Mouse (Mus musculus) C2C12 (cell line): ENCODE measurements around the gene Lrrn2.

Source experiments
- CEBPB ChIP-seq: IDR thresholded peaks from one replicate; pipeline ENCODE4 v1.6.1; 2011; ENCODE audit warnings: low read depth, mild to moderate bottlenecking, control low read depth, moderate library complexity
- CTCF ChIP-seq: IDR thresholded peaks from one replicate; pipeline ENCODE4 v1.5.1; 2011; ENCODE audit not compliant: control insufficient read depth, insufficient read depth, insufficient read length
- FOSL1 ChIP-seq: IDR thresholded peaks from one replicate; pipeline ENCODE4 v1.8.0; 2011; ENCODE audit warnings: mild to moderate bottlenecking, low read length; ENCODE audit not compliant: poor library complexity, insufficient read depth, severe bottlenecking
- MAX ChIP-seq: IDR thresholded peaks from one replicate; pipeline ENCODE4 v1.6.1; 2011; ENCODE audit warnings: mild to moderate bottlenecking, control low read depth
- MYOD1 ChIP-seq: IDR thresholded peaks from one replicate; pipeline ENCODE4 v1.6.1; 2011; ENCODE audit warnings: low read depth; ENCODE audit not compliant: control insufficient read depth, insufficient read length
- MYOG ChIP-seq: IDR thresholded peaks from one replicate; pipeline ENCODE4 v1.6.1; 2011; ENCODE audit not compliant: control insufficient read depth, insufficient read length; ENCODE audit errors: extremely low read depth
- USF1 ChIP-seq: IDR thresholded peaks from one replicate; pipeline ENCODE4 v1.6.1; 2011; ENCODE audit warnings: low read depth, mild to moderate bottlenecking, control low read depth, moderate library complexity

DNA sequence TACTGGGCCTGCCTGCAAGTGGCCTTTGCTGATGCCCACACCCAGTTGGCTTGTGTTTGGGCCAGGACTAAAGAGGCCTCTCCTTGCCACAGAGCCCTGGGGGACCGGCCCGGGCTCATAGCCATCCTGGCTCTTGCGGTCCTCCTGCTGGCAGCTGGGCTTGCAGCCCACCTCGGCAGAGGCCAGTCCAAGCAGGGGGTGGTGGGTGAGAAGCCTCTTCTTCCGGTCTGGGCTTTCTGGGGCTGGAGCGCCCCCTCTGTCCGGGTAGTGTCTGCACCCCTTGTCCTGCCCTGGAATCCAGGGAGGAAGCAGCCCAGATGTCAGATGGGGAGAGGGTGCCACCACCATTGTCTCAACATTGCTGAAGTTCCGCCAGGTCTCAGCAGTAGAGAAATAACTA, 58.9 kb downstream of the Lrrn2 start:
- TF ChIP-seq CTCF (no peak), CEBPB (no peak), USF1 (no peak), MAX (no peak), MYOG (no peak), MYOD1 (no peak), FOSL1 (no peak)
